Mouse (Mus musculus) CH12.LX (cell line): ENCODE results near the gene Trove2. TPM values are rescaled to one million over a fixed set of nuclear protein-coding genes. Genes with fewer than 3 reads are reported as not detected.

Experiments used
- DNase-seq: peaks from one replicate; pipeline ENCODE4 v3.0.0-alpha.2; 2013; ENCODE audit errors: extremely low read depth
- H3K27ac ChIP-seq: 2 replicates; pipeline ENCODE4 v1.5.1; 2012; ENCODE audit warnings: low read depth, mild to moderate bottlenecking, control low read depth, moderate library complexity; ENCODE audit not compliant: insufficient read depth
- H3K27me3 ChIP-seq: replicated peaks from 2 replicates; pipeline ENCODE3; 2012; ENCODE audit warnings: inconsistent platforms
- H3K36me3 ChIP-seq, 2 experiments: replicated peaks in 1 of 2; 2 replicates each; pipeline versions ENCODE3 to v1.6.1; 2012; ENCODE audit warnings: inconsistent platforms in 1 of 2, low read length in 1 of 2, mild to moderate bottlenecking in 1 of 2, mixed read lengths in 1 of 2, moderate library complexity in 1 of 2; ENCODE audit not compliant: control insufficient read depth in 1 of 2, insufficient read depth in 1 of 2
- H3K4me1 ChIP-seq, 2 experiments: 2 replicates each; pipeline ENCODE4 v1.6.1; 2012; ENCODE audit warnings: inconsistent platforms in 1 of 2, moderate library complexity in 1 of 2; ENCODE audit not compliant: insufficient read depth in 2 of 2, control insufficient read depth in 1 of 2
- H3K4me2 ChIP-seq: 2 replicates; pipeline ENCODE4 v1.6.1; 2012; ENCODE audit warnings: low read depth, mild to moderate bottlenecking, control low read depth; ENCODE audit not compliant: poor library complexity, insufficient read depth, severe bottlenecking
- H3K4me3 ChIP-seq, 3 experiments: fragments of 150-350 bp in 1 of 3; sonication (generic) in 1 of 3; replicated peaks in 1 of 3; 2 replicates each; pipeline versions ENCODE3 to v1.5.1; 2011 to 2012; ENCODE audit warnings: low read depth in 2 of 3, low read length in 2 of 3, mild to moderate bottlenecking in 2 of 3, moderate library complexity in 2 of 3, control low read depth in 1 of 3, improper control_type of control experiment in 1 of 3, inconsistent platforms in 1 of 3, mixed read lengths in 1 of 3; ENCODE audit not compliant: poor library complexity in 1 of 3
- H3K79me2 ChIP-seq: replicated peaks from 2 replicates; pipeline ENCODE4 v1.6.1; 2012; ENCODE audit warnings: mild to moderate bottlenecking, moderate library complexity; ENCODE audit not compliant: control insufficient read depth, poor library complexity, insufficient read depth, severe bottlenecking; ENCODE audit errors: extremely low read depth
- H3K9ac ChIP-seq: 2 replicates; pipeline ENCODE4 v1.6.1; 2012; ENCODE audit warnings: low read depth, mild to moderate bottlenecking, control low read depth, moderate library complexity; ENCODE audit not compliant: insufficient read depth
- H3K9me3 ChIP-seq: replicated peaks from 2 replicates; pipeline ENCODE3; 2012; ENCODE audit warnings: low read length, inconsistent platforms, mixed read lengths
- BHLHE40 ChIP-seq: IDR thresholded peaks from 2 replicates; pipeline ENCODE4 v1.6.1; 2011; ENCODE audit warnings: mild to moderate bottlenecking, low read depth, low read length, improper control_type of control experiment
- CHD2 ChIP-seq: IDR thresholded peaks from 2 replicates; pipeline ENCODE4 v1.6.1; 2011; ENCODE audit warnings: low read length, improper control_type of control experiment
- CTCF ChIP-seq, 2 experiments: IDR thresholded peaks in 1 of 2; conservative IDR thresholded peaks in 1 of 2; 2 replicates each; pipeline ENCODE4 v1.5.1; 2011 to 2012; ENCODE audit warnings: low read depth in 2 of 2, low read length in 2 of 2, improper control_type of control experiment in 1 of 2, inconsistent platforms in 1 of 2, mild to moderate bottlenecking in 1 of 2, moderate library complexity in 1 of 2
- E2F4 ChIP-seq: IDR thresholded peaks from 2 replicates; pipeline ENCODE4 v1.6.1; 2011; ENCODE audit warnings: low read depth, low read length, improper control_type of control experiment; ENCODE audit not compliant: insufficient replicate concordance
- ELF1 ChIP-seq: IDR thresholded peaks from 2 replicates; pipeline ENCODE4 v1.6.1; 2014; ENCODE audit warnings: low read depth, mild to moderate bottlenecking, inconsistent platforms, low read length, improper control_type of control experiment
- ETS1 ChIP-seq: conservative IDR thresholded peaks from 2 replicates; pipeline ENCODE4 v1.6.1; 2012; ENCODE audit warnings: low read depth, mild to moderate bottlenecking, inconsistent platforms, low read length, improper control_type of control experiment, moderate library complexity
- GABPA ChIP-seq: IDR thresholded peaks from 2 replicates; pipeline ENCODE4 v1.6.1; 2012; ENCODE audit warnings: low read depth, low read length, improper control_type of control experiment, inconsistent platforms; ENCODE audit not compliant: insufficient replicate concordance
- HCFC1 ChIP-seq: IDR thresholded peaks from 2 replicates; pipeline ENCODE4 v1.6.1; 2012; ENCODE audit warnings: low read depth, mild to moderate bottlenecking, inconsistent platforms, low read length, improper control_type of control experiment
- IRF4 ChIP-seq: IDR thresholded peaks from 2 replicates; pipeline ENCODE4 v1.6.1; 2014; ENCODE audit warnings: low read depth, mild to moderate bottlenecking, inconsistent platforms, low read length, improper control_type of control experiment
- JUN ChIP-seq: IDR thresholded peaks from 2 replicates; pipeline ENCODE4 v1.6.1; 2011; ENCODE audit warnings: low read depth, mild to moderate bottlenecking, low read length, improper control_type of control experiment, moderate library complexity; ENCODE audit not compliant: insufficient read depth
- KAT2A ChIP-seq: IDR thresholded peaks from 2 replicates; pipeline ENCODE4 v1.6.1; 2012; ENCODE audit warnings: low read length, improper control_type of control experiment, inconsistent platforms; ENCODE audit not compliant: insufficient replicate concordance
- MAFK ChIP-seq: IDR thresholded peaks from 2 replicates; pipeline ENCODE4 v1.6.1; 2011; ENCODE audit warnings: low read length, improper control_type of control experiment; ENCODE audit not compliant: insufficient replicate concordance
- MAX ChIP-seq: IDR thresholded peaks from 2 replicates; pipeline ENCODE4 v1.6.1; 2011; ENCODE audit warnings: low read length, improper control_type of control experiment
- MAZ ChIP-seq: IDR thresholded peaks from 2 replicates; pipeline ENCODE4 v1.6.1; 2012; ENCODE audit warnings: low read depth, mild to moderate bottlenecking, inconsistent platforms, low read length, improper control_type of control experiment, moderate library complexity
- MEF2A ChIP-seq: IDR thresholded peaks from 2 replicates; pipeline ENCODE4 v1.6.1; 2014; ENCODE audit warnings: low read depth, mild to moderate bottlenecking, inconsistent platforms, low read length, improper control_type of control experiment, borderline replicate concordance
- MYC ChIP-seq: IDR thresholded peaks from 2 replicates; pipeline ENCODE4 v1.6.1; 2011; ENCODE audit warnings: low read depth, mild to moderate bottlenecking, improper control_type of control experiment, low read length
- NELFE ChIP-seq: IDR thresholded peaks from 2 replicates; pipeline ENCODE4 v1.6.1; 2011; ENCODE audit warnings: low read depth, low read length, improper control_type of control experiment
- NRF1 ChIP-seq: IDR thresholded peaks from 2 replicates; pipeline ENCODE4 v1.6.1; 2014; ENCODE audit warnings: low read depth, mild to moderate bottlenecking, inconsistent platforms, low read length, improper control_type of control experiment, moderate library complexity
- PAX5 ChIP-seq: IDR thresholded peaks from 2 replicates; pipeline ENCODE4 v1.6.1; 2012; ENCODE audit warnings: low read length, inconsistent platforms, mixed read lengths
- POLR2A ChIP-seq: IDR thresholded peaks from 2 replicates; pipeline ENCODE4 v1.6.1; 2011; ENCODE audit warnings: low read depth, mild to moderate bottlenecking, improper control_type of control experiment, low read length
- RAD21 ChIP-seq: IDR thresholded peaks from 2 replicates; pipeline ENCODE4 v1.6.1; 2011; ENCODE audit warnings: low read depth, mild to moderate bottlenecking, low read length, improper control_type of control experiment, moderate library complexity
- RCOR1 ChIP-seq: conservative IDR thresholded peaks from 2 replicates; pipeline ENCODE4 v1.6.1; 2012; ENCODE audit warnings: low read depth, mild to moderate bottlenecking, inconsistent platforms, low read length, improper control_type of control experiment
- SIN3A ChIP-seq: IDR thresholded peaks from 2 replicates; pipeline ENCODE4 v1.6.1; 2012; ENCODE audit warnings: low read length, improper control_type of control experiment, inconsistent platforms
- SMC3 ChIP-seq: IDR thresholded peaks from 2 replicates; pipeline ENCODE4 v1.6.1; 2011; ENCODE audit warnings: low read depth, low read length, improper control_type of control experiment
- TCF12 ChIP-seq: IDR thresholded peaks from 2 replicates; pipeline ENCODE4 v1.6.1; 2014; ENCODE audit warnings: low read depth, mild to moderate bottlenecking, inconsistent platforms, low read length, improper control_type of control experiment
- USF1 ChIP-seq: IDR thresholded peaks from 2 replicates; pipeline ENCODE4 v1.6.1; 2014; ENCODE audit warnings: low read depth, mild to moderate bottlenecking, inconsistent platforms, low read length, improper control_type of control experiment
- USF2 ChIP-seq: conservative IDR thresholded peaks from 2 replicates; pipeline ENCODE4 v1.6.1; 2011; ENCODE audit warnings: low read depth, low read length, improper control_type of control experiment
- ZC3H11A ChIP-seq: IDR thresholded peaks from 2 replicates; pipeline ENCODE4 v1.6.1; 2012; ENCODE audit warnings: low read depth, mild to moderate bottlenecking, inconsistent platforms, low read length, improper control_type of control experiment
- ZKSCAN1 ChIP-seq: IDR thresholded peaks from 2 replicates; pipeline ENCODE4 v1.6.1; 2012; ENCODE audit warnings: low read depth, inconsistent platforms, low read length, improper control_type of control experiment, borderline replicate concordance
- ZMIZ1 ChIP-seq: IDR thresholded peaks from 2 replicates; pipeline ENCODE4 v1.6.1; 2012; ENCODE audit warnings: low read depth, mild to moderate bottlenecking, inconsistent platforms, low read length, improper control_type of control experiment
- ZNF384 ChIP-seq: IDR thresholded peaks from 2 replicates; pipeline ENCODE4 v1.6.1; 2012; ENCODE audit warnings: low read depth, low read length, improper control_type of control experiment, inconsistent platforms
- dilution Hi-C: fragments of 300-500 bp; cut with MboI; formaldehyde crosslinking; loops from 2 replicates; pipeline ENCODE4 v1.14.3; 2020; ENCODE audit warnings: low sequenced_read_pairs; ENCODE audit not compliant: extremely low pct_unique_long_range_greater_than_20kb, extremely low pct_ligation_motif_present
- in situ Hi-C: fragments of 300-500 bp; cut with MboI; formaldehyde crosslinking; loops from 3 replicates; pipeline ENCODE4 v1.14.3; 2019; ENCODE audit warnings: low sequenced_read_pairs, low pct_ligation_motif_present, low pct_unique_long_range_greater_than_20kb, mixed read lengths
- polyA plus RNA-seq: library from polyadenylated mRNA; unstranded; fragments of >175 nt; gene quantifications from 2 replicates; pipeline ENCODE4 v1.2.1, GENCODE M21; 2012; ENCODE audit warnings: low read depth; ENCODE audit not compliant: insufficient read length
- total RNA-seq, 2 experiments: library from RNA; depleted of rRNA; stranded (reverse); fragments of 300-350 nt in 1 of 2; fragments of >200 nt in 1 of 2; gene quantifications; 2 replicates each; pipeline ENCODE4 v1.2.3; 2012 to 2014

Gene Trove2
- total and polyA plus RNA-seq, 3 experiments: 3.8 to 7.5 (median 6.6) TPM

- Histone ChIP-seq H3K9me3 (no peaks in the 10 kb centered on the region), H3K27me3 (peaks cover 22% of the 10 kb centered on the region), H3K4me3 (no peak overlapping the region), H3K27ac (no peak overlapping the region), H3K36me3 (no peaks in the 10 kb centered on the region), H3K4me2 (no peak overlapping the region), H3K79me2 (peaks cover 6% of the 10 kb centered on the region), H3K9ac (no peak overlapping the region), H3K4me1 (peaks cover 0 to 4% of the 10 kb centered on the region in 2 experiments; a peak in 1 of 4 replicates)
- in situ Hi-C loops: no loop called here
- dilution Hi-C loops: no loop called here
- TF ChIP-seq ZMIZ1 (no peak), HCFC1 (no peak), TCF12 (no peak), KAT2A (no peak), ZKSCAN1 (no peak), ETS1 (no peak), MYC (no peak), CTCF (conservative IDR thresholded peaks at IDR 0.05 in 1 of 2, IDR thresholded peaks at IDR 0.05 in 1 of 2; ENCODE audit: low read depth in 2 of 2, low read length in 2 of 2) (no peak), ELF1 (no peak), BHLHE40 (no peak), POLR2A (no peak), USF2 (no peak), NELFE (no peak), USF1 (no peak), MAZ (no peak), ZC3H11A (no peak), MEF2A (no peak), IRF4 (no peak)
- DNase-seq: no peak
Observed at GRCm38 (mm10) chr1:143707006-143707405, 69.9 kb downstream of the Trove2 start.

DNA sequence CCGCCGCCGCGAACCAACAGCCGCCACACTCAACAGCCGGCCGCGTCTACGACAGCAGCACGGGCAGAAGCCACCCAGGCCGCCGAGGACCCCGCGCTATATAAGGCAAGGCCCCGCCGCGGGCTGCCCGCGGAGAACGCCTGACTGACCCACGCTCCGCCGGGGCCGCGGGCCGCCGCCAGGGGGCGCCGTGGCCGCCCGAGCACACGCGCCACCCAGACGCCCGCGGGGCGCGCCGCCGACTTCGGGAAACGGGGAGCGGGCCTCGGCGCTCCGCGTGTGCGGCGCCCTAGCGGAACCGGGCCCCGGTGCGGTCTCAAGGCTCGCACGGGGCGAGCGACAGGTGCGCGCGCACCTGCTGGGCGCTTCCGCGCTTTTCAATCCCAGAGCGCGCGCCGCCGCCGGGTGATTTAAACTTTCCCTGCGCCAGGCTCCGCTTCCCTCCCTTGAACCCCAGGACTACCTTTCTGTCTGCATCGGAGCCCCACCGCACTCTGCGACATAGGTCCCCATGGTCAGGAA lies 74.1 kb downstream of the Trove2 start, which contains the start of gene Cdc73:
TSS of gene Cdc73 (minus strand) at position 153 of the 522 bp plus-strand sequence.
- peaks cover 11% of the 10 kb centered on the region for H3K27me3 ChIP-seq
- peaks cover 41% of the 10 kb centered on the region for H3K79me2 ChIP-seq
- dilution Hi-C loops: no loop called here
- H3K4me3 ChIP-seq: peak within 1 kb of the TSS; percentile 90 to 97 (median 92)
- H3K9me3 ChIP-seq: no peaks in the 10 kb centered on the region
- H3K4me2 ChIP-seq: peak within 1 kb of the TSS; percentile 86
- H3K4me1 ChIP-seq: peaks cover 0 to 12% of the 10 kb centered on the region in 2 experiments; a peak in 1 of 4 replicates
- peak within 1 kb of the TSS; percentile 85 for H3K27ac ChIP-seq
- peak within 1 kb of the TSS; percentile 96 for H3K9ac ChIP-seq
- in situ Hi-C loops: no loop called here
- H3K36me3 ChIP-seq: peaks cover 3 to 14% of the 10 kb centered on the region in 2 experiments
- DNase-seq: peak; percentile 73
- TF ChIP-seq RCOR1 (no peak), MAFK (no peak), TCF12 (peak; percentile 66), MAX (peak; percentile 51; the same call in 1 of the 2 replicates), MAZ (no peak), ZNF384 (no peak), JUN (no peak), ELF1 (peak; percentile 69), POLR2A (peak; percentile 72; the same call in 1 of the 2 replicates), CTCF (conservative IDR thresholded peaks at IDR 0.05 in 1 of 2, IDR thresholded peaks at IDR 0.05 in 1 of 2; ENCODE audit: low read depth in 2 of 2, low read length in 2 of 2) (peak in 1 of 2 experiments; percentile 77; a peak in 2 of 4 replicates), NRF1 (peak; percentile 69), USF2 (no peak), PAX5 (no peak), NELFE (peak; percentile 70), CHD2 (no peak), ZC3H11A (no peak), ZMIZ1 (no peak; the same call in 1 of the 2 replicates), SIN3A (0 out of 2 replicates have a peak, but pooled peaks have one; percentile 16), E2F4 (no peak), GABPA (no peak), RAD21 (peak; percentile 13), IRF4 (no peak), SMC3 (peak; percentile 46), HCFC1 (peak; percentile 53; the same call in 1 of the 2 replicates)
